Mouse (Mus musculus): ENCODE data around the gene Pitpnm2.

The Pitpnm2 gene

GRCm38 (mm10) chr5:124149028-124149427 lies 100.5 kb downstream of the Pitpnm2 start:
- no peak for DNase-seq (ENCODE audit: low read depth)

GRCm38 (mm10) chr5:124138066-124138465 lies 111.5 kb downstream of the Pitpnm2 start:
- no peak for DNase-seq (ENCODE audit: low read depth)

GRCm38 (mm10) chr5:124134261-124134660 lies 115.3 kb downstream of the Pitpnm2 start:
- DNase-seq (ENCODE audit: low read depth): no peak

- DNase-seq (ENCODE audit: low read depth): no peak
Observed at GRCm38 (mm10) chr5:124125093-124125492, 124.5 kb downstream of the Pitpnm2 start.

- no peak for DNase-seq (ENCODE audit: low read depth)
Observed at GRCm38 (mm10) chr5:124122357-124122756, 127.2 kb downstream of the Pitpnm2 start.

- no peak for DNase-seq (ENCODE audit: low read depth)
Observed at GRCm38 (mm10) chr5:124119204-124119603, 130.4 kb downstream of the Pitpnm2 start.

- DNase-seq (ENCODE audit: low read depth): peak; percentile 68
Observed at GRCm38 (mm10) chr5:124115990-124116845, 133.3 kb downstream of the Pitpnm2 start, which contains the start of gene Arl6ip4. Gene Arl6ip4 (plus strand): TSS chr5:124116089.

GRCm38 (mm10) chr5:124115531-124115930 lies 134.0 kb downstream of the Pitpnm2 start:
- DNase-seq (ENCODE audit: low read depth): no peak

- DNase-seq (ENCODE audit: low read depth): no peak
Observed at GRCm38 (mm10) chr5:124114276-124115025, 135.1 kb downstream of the Pitpnm2 start.

- DNase-seq (ENCODE audit: low read depth): no peak
Observed at GRCm38 (mm10) chr5:124113030-124113429, 136.5 kb downstream of the Pitpnm2 start.

GRCm38 (mm10) chr5:124112531-124112930 lies 137.0 kb downstream of the Pitpnm2 start:
- no peak for DNase-seq (ENCODE audit: low read depth)

- DNase-seq (ENCODE audit: low read depth): peak; percentile 95
Observed at GRCm38 (mm10) chr5:124111742-124112497, 137.6 kb downstream of the Pitpnm2 start, which contains the start of gene Ogfod2. Gene Ogfod2 (plus strand): TSS chr5:124112297.

GRCm38 (mm10) chr5:124111077-124111741 lies 138.4 kb downstream of the Pitpnm2 start:
- DNase-seq (ENCODE audit: low read depth): no peak

- no peak for DNase-seq (ENCODE audit: low read depth)
Observed at GRCm38 (mm10) chr5:124103552-124103951, 146.0 kb downstream of the Pitpnm2 start.

- no peak for DNase-seq (ENCODE audit: low read depth)
Observed at GRCm38 (mm10) chr5:124103020-124103419, 146.5 kb downstream of the Pitpnm2 start.

GRCm38 (mm10) chr5:124102326-124102725 lies 147.2 kb downstream of the Pitpnm2 start:
- DNase-seq (ENCODE audit: low read depth): no peak

- DNase-seq (ENCODE audit: low read depth): no peak
Observed at GRCm38 (mm10) chr5:124100128-124101044, 149.2 kb downstream of the Pitpnm2 start.

GRCm38 (mm10) chr5:124098923-124099322 lies 150.6 kb downstream of the Pitpnm2 start:
- no peak for DNase-seq (ENCODE audit: low read depth)

GRCm38 (mm10) chr5:124095596-124096232 lies 153.8 kb downstream of the Pitpnm2 start, which contains the start of gene Abcb9:
Gene Abcb9 (minus strand): TSS chr5:124095798.
- DNase-seq (ENCODE audit: low read depth): peak; percentile 99

GRCm38 (mm10) chr5:124095077-124095581 lies 154.4 kb downstream of the Pitpnm2 start:
- DNase-seq (ENCODE audit: low read depth): no peak

All from c-Kit-positive CD71-negative TER-119-negative erythroid progenitor cells, embryonic 14.5 days (primary cell).